Mouse (Mus musculus): ENCODE data around the gene Kctd20. TPM values are rescaled to one million over a fixed set of nuclear protein-coding genes. Genes with fewer than 3 reads are reported as not detected.

The Kctd20 gene
- polyA plus RNA-seq, 1 experiment from 2014 or later = 85.0 TPM

DNA sequence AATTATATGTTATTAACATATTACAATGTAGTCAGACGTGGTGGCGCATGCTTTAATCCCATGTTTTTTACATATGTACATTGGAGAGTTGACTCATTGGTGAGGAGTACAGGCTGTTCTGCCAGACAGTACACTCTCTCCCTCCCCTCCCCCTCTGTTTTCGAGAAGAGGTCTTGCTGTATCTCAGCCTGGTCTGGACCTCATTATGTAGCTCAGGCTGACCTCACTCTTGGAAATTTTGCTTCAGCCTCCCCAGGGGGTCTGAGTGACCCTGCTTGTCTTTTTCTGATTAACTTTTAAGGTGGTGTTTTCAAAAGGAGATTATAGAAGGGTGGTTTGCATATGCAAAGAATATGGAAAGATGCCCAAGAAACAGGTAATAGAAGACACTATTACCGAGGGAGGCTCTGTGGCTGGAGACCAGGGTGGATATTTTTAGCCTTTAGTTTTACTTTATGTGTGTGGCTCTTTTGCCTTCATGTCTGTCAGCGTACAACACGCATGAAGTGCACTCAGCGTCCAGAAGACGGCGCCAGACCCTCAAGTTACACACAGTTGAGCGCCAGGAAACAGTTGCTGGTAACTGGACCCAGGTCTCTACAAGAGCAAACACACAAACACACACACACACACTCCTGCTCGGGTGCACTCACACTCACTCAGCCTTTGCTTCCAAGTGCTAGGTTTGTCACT lies 66.7 kb downstream of the Kctd20 start:
- Histone ChIP-seq H3K4me2 (no peak overlapping the region), H3K4me1 (replicated peaks) (no peaks in the 10 kb centered on the region), H3K4me3 (no peak overlapping the region), H3K27ac (replicated peaks) (no peak overlapping the region), H3K36me3 (no peaks in the 10 kb centered on the region), H3K27me3 (no peaks in the 10 kb centered on the region), H3K9me3 (no peaks in the 10 kb centered on the region), H3K9ac (no peak overlapping the region)
- 50% methylated on average over 11 of the region's 11 CpGs for WGBS
- no peak for ATAC-seq (ENCODE audit: low FRiP score, low read depth)

Other genes with a start within 250 kb of the Kctd20 start
- 3.0 and 3.2 TPM in 2 replicates for gene AC170998.1, start 225.9 kb upstream of the Kctd20 start, polyA plus RNA-seq (2015; fragmentation: Nextera tagmentation; extraction: Ambion mirVana)
- 0.97 and 1.7 TPM in 2 replicates for gene Mapk13, start 182.7 kb upstream of the Kctd20 start, polyA plus RNA-seq (2015; fragmentation: Nextera tagmentation; extraction: Ambion mirVana)
- 8.1 and 9.6 TPM in 2 replicates for gene Brpf3, start 150.9 kb upstream of the Kctd20 start, polyA plus RNA-seq (2015; fragmentation: Nextera tagmentation; extraction: Ambion mirVana)
- 0.04 TPM in 1 of 2 replicates, not detected in the other for gene Pnpla1, start 93.5 kb upstream of the Kctd20 start, polyA plus RNA-seq (2015; fragmentation: Nextera tagmentation; extraction: Ambion mirVana)
- 1.3 and 1.9 TPM in 2 replicates for gene 4930539E08Rik, start 36.6 kb upstream of the Kctd20 start, polyA plus RNA-seq (2015; fragmentation: Nextera tagmentation; extraction: Ambion mirVana)
- not detected in 2 replicates for gene Pxt1, start 8.1 kb upstream of the Kctd20 start, polyA plus RNA-seq (2015; fragmentation: Nextera tagmentation; extraction: Ambion mirVana)
- 83.0 and 88.0 TPM in 2 replicates for gene Stk38, start 56.0 kb downstream of the Kctd20 start, polyA plus RNA-seq (2015; fragmentation: Nextera tagmentation; extraction: Ambion mirVana)
- 411 and 428 TPM in 2 replicates for gene Srsf3, start 80.7 kb downstream of the Kctd20 start, polyA plus RNA-seq (2015; fragmentation: Nextera tagmentation; extraction: Ambion mirVana)
- gene Cdkn1a, start 139.0 kb downstream of the Kctd20 start, polyA plus RNA-seq (2015; fragmentation: Nextera tagmentation; extraction: Ambion mirVana) = 109 and 115 TPM in 2 replicates
- gene Rab44, start 162.2 kb downstream of the Kctd20 start, polyA plus RNA-seq (2015; fragmentation: Nextera tagmentation; extraction: Ambion mirVana) = 0.09 TPM in 1 of 2 replicates, not detected in the other